Mouse (Mus musculus) T-helper 17 cell (primary cell): ENCODE data around the gene Axdnd1.

Source experiments
- in situ Hi-C, 2 experiments: fragments of 300-600 bp; cut with MboI, MseI; formaldehyde crosslinking; loops; 1 replicate in 1 of 2; 2 replicates in 1 of 2; pipeline ENCODE4 v1.15.1; 2025; ENCODE audit warnings: high pct_unique_total_duplicates in 2 of 2

Gene Axdnd1

DNA sequence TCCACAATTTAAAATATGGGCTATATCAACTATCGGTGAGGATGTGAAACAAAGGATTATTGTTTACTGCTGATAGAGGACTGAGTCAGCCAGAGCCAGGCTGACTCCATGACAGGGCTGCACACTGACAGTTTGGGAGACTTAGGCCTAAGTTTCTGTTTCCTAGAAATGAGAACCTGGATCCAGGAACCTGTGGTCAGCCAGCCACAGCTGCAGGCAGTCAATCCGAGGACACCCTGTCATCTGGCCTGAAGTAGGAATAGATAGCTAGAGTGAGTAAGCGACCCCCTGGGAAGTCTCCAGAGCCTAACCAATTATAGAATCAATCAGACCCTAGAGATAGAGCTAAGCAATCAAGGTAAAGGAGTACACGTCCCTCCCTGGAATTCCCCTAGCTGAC lies 76.5 kb downstream of the Axdnd1 start:
- in situ Hi-C loops: no loop called here

DNA sequence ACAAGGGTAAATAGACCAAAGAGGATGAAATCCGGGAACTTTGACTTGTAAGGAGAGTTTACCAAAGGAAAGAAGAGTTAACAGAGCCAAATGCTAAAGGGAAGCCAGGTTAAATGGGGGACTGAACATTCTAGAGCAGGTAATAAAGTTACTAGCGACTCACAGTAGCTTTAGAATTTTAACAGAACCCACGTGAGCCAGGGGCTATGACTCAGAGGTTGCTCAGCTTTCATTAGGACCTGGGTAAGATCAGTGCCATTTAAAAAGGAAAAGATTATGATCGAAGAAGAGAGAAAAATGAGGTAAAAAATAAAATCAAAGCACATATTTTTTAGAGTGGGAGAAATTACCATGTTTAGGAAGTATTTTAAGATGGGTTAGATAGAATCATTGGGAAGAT lies 80.1 kb downstream of the Axdnd1 start:
- in situ Hi-C loops: no loop called here

DNA sequence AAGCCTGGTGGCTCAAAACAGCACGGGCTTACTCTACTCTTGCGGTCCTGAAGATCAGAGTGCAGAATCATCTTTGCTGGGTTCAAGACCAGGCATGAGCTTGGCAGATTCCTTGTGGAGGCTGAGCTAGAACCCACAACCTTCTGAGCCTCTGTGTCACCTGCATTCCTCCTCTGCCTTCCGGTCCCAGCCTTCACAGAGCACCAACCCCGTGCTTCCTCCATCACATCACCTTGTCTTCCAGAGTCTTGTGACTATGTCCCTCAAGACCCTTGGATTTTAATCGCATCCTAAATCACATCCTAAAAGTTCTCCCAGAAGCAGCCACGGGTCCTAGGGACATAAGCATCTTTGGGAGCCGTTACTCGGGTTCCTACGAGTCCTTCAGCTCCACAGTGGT lies 97.8 kb downstream of the Axdnd1 start:
- in situ Hi-C loops: no loop called here

DNA sequence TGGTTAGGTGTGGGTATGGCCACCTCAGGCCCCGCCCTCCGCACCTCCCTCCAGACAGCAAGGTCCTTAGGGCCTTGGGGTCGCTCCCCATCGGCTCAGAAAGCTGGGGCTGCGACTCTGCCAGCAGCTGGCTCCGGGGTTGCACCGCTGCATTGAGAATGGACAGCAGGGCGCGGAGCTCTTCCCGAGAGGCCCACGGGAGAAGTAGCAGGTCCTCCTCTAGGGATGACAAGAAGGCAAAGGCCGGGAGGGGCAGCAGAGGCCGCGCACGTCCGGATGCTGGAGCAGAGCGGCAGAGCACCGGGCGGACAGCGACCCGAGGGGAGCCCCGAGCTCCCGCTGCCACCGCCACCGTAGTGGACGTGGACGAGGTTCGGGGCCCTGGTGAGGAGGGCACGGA lies 110.3 kb downstream of the Axdnd1 start, which contains the start of gene Nphs2:
Nphs2 (plus strand) TSS at position 98 of the 400 bp plus-strand sequence.
- in situ Hi-C loops: no loop called here

DNA sequence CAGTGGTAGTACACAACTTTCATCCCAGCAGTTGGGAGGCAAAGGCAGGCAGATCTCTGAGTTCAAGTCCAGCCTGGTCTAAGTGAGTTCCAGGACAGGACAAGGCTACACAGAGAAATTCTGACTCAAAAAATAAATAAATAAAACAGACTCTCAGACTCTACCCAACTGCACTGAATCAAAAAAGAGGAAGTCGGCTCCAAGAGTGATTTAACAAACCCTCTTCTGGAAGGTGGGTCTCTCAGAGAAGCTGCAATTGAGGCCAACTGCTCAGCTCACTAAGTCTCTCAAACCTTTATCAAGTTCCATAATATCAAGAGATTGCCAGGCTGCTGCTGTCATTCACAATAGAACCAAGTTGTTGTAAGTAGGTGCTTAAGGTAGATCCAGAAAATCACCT lies 112.4 kb downstream of the Axdnd1 start:
- in situ Hi-C loops: no loop called here

DNA sequence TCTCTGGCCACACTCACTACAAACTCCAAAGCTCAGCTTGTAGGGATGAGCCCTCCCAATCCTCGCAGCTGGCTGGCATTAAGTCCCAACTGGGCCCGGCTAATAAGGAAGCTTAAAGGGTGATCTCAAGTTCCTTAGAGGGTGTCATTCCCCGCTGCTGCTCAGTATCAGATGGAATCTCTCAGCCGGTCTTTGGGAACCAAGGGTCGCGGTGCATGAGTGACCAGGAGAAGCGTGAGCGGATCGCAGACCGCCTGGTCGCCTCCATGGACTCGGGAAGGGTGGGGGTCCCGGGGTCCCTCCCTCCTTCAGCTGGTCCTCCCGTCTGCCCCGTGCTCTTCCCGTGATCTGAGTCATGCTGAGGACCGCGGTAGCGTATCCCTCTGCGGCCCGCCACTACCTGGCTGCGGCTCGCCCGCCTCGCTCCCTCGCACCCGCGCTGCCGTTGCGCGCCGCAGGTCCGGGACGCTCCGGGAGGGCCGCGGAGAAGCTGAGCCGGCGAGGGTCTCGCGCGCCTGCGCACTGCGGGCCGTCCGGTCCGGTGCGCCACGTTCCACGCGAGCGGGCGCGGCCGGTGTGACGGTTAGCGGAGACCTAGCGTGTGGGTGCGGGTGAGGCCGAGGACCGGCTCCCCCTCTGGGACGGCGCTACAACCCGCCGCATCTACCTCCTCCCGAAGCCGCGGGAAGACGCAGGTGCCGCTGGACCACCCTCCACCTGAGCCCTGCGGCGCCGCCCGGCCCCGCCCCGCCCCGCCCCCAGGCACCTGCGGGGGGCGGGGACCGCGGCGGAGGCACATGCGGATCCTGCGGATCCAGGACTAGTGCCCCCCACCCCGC lies 117.8 kb downstream of the Axdnd1 start, which contains the start of gene Tdrd5:
Tdrd5 (minus strand) TSS at position 754 of the 839 bp plus-strand sequence.
- in situ Hi-C loops: no loop called here

DNA sequence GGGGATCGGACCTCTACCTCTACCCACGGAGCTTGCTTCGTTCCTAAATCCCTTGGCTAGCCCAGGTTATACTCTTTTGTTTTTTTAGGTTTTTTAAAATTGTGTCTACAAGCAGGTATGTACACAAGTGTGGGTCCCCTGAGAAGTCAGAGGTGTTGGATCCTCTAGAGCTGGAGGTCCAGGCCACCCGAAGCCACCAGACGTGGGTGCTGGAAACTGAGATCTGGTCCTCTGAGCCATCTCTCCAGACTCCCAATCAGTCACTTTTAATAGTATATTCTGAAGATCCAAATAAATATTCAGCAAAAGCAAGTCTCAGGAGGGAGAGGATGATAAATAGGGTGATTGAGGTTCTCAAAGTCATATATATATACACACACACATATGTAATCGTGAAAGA lies 130.9 kb downstream of the Axdnd1 start:
- in situ Hi-C loops: loop anchor here in 1 of 2 experiments (25.0 kb wide), 1 partner anchor 1497 kb away; no protein-coding TSS in a partner anchor

DNA sequence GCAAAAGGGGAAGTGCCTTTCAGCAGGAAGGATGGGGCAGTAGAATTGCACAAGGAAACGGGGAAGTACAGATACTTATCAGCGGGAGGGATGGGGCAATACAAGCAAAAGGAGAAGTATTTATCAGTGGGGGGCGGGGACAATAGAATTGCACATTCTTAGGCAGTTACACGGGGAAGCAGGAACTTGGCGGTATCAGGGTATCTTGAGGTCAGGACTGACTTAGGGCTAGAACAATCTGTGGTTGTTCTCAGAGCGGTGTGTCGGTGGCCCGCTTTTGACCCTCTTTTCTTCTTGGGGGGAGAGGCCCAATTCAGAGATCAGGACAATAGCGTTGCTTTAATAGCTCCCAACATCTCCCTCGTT lies 131.8 kb downstream of the Axdnd1 start:
- in situ Hi-C loops: loop anchor here (10.0 to 25.0 kb wide), 2 partner anchors 1496 to 1498 kb away; no protein-coding TSS in a partner anchor

DNA sequence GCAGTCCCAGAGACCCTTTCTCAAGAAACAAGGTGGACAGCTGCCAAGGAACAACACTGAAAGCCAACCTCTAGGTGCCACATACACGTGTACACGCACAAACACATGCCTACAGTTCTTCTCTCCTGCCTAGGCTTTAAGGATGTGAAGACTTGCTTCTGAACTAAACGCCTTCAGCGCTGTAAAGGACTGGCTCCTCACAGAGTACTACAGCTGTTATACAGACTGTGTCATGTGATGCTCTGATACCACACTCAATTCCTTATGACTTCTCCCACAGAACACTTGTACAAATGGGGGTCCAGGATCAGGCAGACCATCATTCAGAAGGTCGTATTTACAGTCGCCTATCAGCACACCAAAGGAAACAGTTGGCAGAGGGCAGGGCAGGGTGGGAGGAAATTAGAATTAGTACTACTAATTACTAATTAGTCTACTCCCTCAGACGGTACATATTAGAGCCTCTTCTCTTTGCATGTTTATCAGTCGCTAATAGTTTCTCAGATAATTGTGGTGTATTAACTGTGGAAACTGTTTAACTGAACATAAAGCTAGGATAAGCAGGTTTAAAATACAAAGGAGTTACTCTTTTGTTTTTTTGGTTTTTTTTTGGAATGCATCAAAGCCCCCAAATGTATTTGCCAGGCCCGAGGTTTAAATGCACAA lies 132.3 kb downstream of the Axdnd1 start:
- in situ Hi-C loops: loop anchor here (10.0 to 25.0 kb wide), 2 partner anchors 1496 to 1499 kb away; no protein-coding TSS in a partner anchor

DNA sequence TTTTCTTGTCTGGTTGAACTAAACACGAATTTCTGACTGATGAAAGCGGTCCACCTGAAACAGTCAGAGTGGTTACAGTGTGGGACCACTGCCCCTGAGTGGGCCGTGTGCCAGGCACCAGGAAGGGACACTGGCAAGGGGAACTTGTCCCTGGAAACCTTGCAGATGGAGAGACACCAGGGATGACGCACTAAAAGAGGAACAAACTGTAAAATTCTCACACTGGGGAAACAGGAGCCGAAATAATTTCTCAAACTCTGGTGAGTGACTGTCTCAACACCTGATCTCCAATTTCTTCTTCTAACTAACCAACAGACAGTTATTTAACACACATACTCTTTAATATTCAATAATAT lies 135.4 kb downstream of the Axdnd1 start:
- in situ Hi-C loops: loop anchor here (10.0 to 25.0 kb wide), 2 partner anchors 1499 to 1502 kb away; no protein-coding TSS in a partner anchor

DNA sequence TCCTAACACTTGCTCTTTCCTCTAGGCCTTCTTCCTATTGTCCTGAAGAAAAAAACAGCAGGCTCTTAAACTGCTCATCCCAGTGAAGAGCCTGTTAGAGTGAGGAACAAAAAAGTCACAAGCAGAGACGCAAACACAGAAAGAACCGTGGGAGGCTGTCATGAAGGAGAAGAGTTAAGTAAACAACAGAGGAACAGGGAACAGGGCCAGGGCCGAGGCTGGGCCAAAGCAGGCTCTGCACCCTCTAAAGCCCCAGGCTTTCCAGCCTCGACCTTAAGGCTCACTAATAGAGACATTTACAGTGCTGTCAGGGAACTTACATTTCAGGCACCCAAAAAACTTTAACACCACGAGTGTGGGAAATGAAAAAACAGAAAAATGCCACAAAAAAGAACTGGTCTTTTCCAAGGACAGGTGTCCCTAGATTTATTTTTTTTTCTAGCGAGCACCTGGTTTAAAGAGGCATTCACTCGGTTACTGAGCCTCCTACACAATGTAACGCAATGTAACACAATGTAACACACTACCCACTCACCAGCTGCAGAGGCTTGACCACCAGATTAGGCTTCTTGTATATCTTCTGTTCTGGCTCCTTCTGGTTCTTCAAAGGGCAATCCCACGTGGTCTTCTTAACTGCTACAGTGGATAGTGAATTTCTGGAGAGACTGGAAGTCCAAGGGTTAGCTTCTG lies 136.0 kb downstream of the Axdnd1 start:
- in situ Hi-C loops: loop anchor here (10.0 to 25.0 kb wide), 2 partner anchors 1500 to 1502 kb away; no protein-coding TSS in a partner anchor

DNA sequence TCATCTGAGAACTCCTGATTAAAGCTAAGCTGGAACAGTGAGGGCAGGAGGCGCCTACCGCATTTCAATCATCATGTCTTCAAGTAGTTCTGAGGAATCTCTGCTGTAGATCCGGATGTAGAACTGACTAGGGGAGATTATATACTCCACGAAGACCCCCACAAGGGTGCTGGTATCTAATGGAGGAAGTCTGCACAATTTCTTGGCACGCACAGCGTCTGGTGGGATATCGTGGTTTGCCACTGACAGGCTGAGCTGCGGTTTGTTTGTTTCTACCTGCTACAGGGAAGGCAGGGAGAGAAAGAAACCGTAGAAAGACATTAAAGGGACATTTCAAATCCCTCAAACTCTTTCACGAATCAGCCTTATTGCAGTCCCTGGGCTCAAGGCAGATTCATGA lies 136.8 kb downstream of the Axdnd1 start:
- in situ Hi-C loops: loop anchor here (10.0 to 25.0 kb wide), 2 partner anchors 1501 to 1503 kb away; no protein-coding TSS in a partner anchor

DNA sequence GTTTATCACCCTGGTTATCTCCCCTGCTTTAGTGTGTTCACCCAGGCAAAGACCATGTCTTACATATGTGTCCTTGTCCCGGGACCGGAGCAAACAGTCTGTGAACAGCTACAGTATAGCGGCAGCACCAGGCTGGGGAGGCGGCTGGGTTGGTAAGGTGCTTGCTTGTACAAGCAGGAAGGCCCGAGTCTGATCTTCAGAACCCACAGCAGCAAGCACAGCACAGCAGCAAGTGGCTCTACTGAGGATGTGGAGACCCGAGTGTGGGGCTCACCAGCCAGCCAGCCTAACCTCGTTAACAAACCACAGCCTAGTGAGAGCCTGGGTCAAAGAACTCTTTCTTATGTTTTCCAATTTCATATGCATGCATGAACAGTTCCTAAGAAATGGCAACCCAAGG lies 140.8 kb downstream of the Axdnd1 start:
- in situ Hi-C loops: loop anchor here (10.0 to 25.0 kb wide), 2 partner anchors 1505 to 1507 kb away; no protein-coding TSS in a partner anchor

DNA sequence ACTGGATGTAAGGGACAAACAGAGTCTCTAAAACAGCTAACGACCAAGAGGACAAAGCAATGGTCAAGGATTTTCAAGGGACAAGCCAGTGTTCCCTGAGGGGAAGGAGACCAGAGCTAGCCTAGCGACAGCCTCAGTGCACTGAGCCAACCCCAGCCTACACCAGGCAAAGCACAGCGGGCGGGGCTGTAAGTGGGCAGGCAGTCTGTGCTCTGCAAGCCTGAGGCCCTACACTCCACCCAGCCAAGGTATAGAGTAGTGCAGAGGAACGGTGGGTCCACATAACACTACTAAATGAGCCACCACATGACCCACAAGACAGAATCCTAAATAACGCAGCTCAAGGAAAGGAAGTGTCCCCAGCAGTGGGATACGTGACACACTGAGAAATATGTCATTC lies 147.3 kb downstream of the Axdnd1 start:
- in situ Hi-C loops: no loop called here
